Mouse (Mus musculus) forebrain, embryonic 12.5 days (tissue): ENCODE data around the gene P4ha2. TPM values are rescaled to one million over a fixed set of nuclear protein-coding genes. Genes with fewer than 3 reads are reported as not detected.
"Not testable (repeated sequence)": the region's sequence is repeated elsewhere in the genome, so short reads cannot be mapped to it uniquely, and the experiment has no call there.

ENCODE experiments used
- ATAC-seq: fragments of 200-750 bp; cut with Nextera tagmentation; 2 replicates; pipeline ENCODE4 v1.8.0; 2017; ENCODE audit warnings: moderate TSS enrichment; ENCODE audit not compliant: low FRiP score
- H3K27ac ChIP-seq: fragments of 300-500 bp; sonication (generic); 2 replicates; pipeline ENCODE4 v1.5.1; 2016; ENCODE audit warnings: mild to moderate bottlenecking
- H3K27me3 ChIP-seq: fragments of 300-500 bp; sonication (generic); 2 replicates; pipeline ENCODE4 v1.6.1; 2016; ENCODE audit warnings: mild to moderate bottlenecking
- H3K36me3 ChIP-seq: fragments of 300-500 bp; sonication (generic); replicated peaks from 2 replicates; pipeline ENCODE4 v1.6.1; 2016; ENCODE audit warnings: mild to moderate bottlenecking
- H3K4me1 ChIP-seq: fragments of 300-500 bp; sonication (generic); 2 replicates; pipeline ENCODE4 v1.6.1; 2016
- H3K4me2 ChIP-seq: fragments of 300-500 bp; sonication (generic); 2 replicates; pipeline ENCODE4 v1.6.1; 2016; ENCODE audit warnings: mild to moderate bottlenecking, moderate library complexity
- H3K4me3 ChIP-seq: fragments of 300-500 bp; sonication (generic); replicated peaks from 2 replicates; pipeline ENCODE4 v1.5.1; 2016; ENCODE audit warnings: mild to moderate bottlenecking
- H3K9ac ChIP-seq: fragments of 300-500 bp; sonication (generic); 2 replicates; pipeline ENCODE4 v1.6.1; 2016; ENCODE audit warnings: mild to moderate bottlenecking
- H3K9me3 ChIP-seq: fragments of 300-500 bp; sonication (generic); 2 replicates; pipeline ENCODE4 v1.6.1; 2016
- WGBS: fragments of 180-500 bp; shearing (Covaris S2); methylation state at CpG from one replicate; pipeline ENCODE4 v1.1.7; 2016; 5-methylcytosine and 5-hydroxymethylcytosine counted together
- polyA plus RNA-seq: library from polyadenylated mRNA; unstranded; fragments of >200 nt; fragmentation: Nextera tagmentation; extraction: Ambion mirVana; gene quantifications from 2 replicates; pipeline ENCODE4 v1.2.1, GENCODE M21; 2016

Gene P4ha2
- polyA plus RNA-seq, 1 experiment from 2014 or later = 12.7 TPM

DNA sequence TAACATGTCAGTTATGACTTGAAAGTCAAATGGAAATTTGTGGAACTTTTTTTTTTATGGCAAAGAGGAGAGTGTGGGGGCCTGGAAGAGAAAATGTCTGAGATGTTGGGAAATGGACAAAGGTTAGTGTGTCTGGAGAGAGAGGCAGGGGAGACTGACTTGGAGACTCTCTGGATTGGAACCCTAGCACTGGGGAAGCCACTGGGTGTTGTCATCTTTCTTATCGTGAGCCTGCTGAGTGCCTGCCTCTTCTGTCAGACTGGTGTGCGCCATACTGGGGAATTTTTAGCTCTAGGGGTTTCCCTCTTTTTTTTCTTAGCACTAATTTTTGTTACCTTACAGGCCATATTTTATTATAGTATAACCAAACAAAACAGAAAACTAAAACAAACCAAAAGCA is 27.5 kb downstream of the P4ha2 start:
- Histone ChIP-seq H3K27ac (no peak overlapping the region), H3K4me3 (no peak overlapping the region), H3K27me3 (no peaks in the 10 kb centered on the region), H3K9me3 (no peaks in the 10 kb centered on the region), H3K36me3 (no peaks in the 10 kb centered on the region), H3K4me2 (no peak overlapping the region), H3K4me1 (peaks cover 15% of the 10 kb centered on the region), H3K9ac (no peak overlapping the region)
- WGBS = 80% methylated on average over 2 of the region's 2 CpGs
- no peak for ATAC-seq

GRCm38 (mm10) chr11:54129955-54130354 is 30.1 kb downstream of the P4ha2 start:
- H3K27me3 ChIP-seq = no peaks in the 10 kb centered on the region
- H3K27ac ChIP-seq = no peak overlapping the region
- ATAC-seq = no peak
- peaks cover 11% of the 10 kb centered on the region for H3K4me1 ChIP-seq
- H3K36me3 ChIP-seq = no peaks in the 10 kb centered on the region
- H3K9ac ChIP-seq = no peak overlapping the region
- H3K4me3 ChIP-seq = no peak overlapping the region
- H3K4me2 ChIP-seq = no peak overlapping the region
- WGBS = 93% methylated on average over 8 of the region's 8 CpGs
- no peaks in the 10 kb centered on the region for H3K9me3 ChIP-seq

DNA sequence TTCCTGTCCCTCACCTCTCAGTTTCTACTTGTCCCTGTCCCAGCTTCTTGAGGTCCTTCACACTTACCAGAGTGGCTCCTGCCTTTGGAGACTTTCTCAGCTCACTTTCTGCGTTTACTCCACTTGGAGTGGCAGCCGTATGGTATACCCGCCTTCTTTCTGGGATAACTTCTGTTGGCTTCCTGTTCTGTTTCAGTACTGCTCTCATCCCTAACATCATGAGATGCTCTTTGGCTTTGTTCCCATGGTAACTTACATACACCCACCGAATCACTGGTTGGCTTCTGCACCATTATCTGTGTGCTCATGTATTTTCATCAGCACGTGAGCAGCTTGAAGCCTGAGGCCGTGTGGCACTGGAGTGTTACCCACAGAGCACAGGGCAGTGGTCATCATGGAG is 30.8 kb downstream of the P4ha2 start:
- Histone ChIP-seq H3K9me3 (no peaks in the 10 kb centered on the region), H3K9ac (no peak overlapping the region), H3K27ac (no peak overlapping the region), H3K36me3 (no peaks in the 10 kb centered on the region), H3K4me3 (no peak overlapping the region), H3K4me1 (peaks cover 11% of the 10 kb centered on the region), H3K4me2 (no peak overlapping the region), H3K27me3 (no peaks in the 10 kb centered on the region)
- ATAC-seq = no peak
- WGBS = 90% methylated on average over 6 of the region's 6 CpGs

DNA sequence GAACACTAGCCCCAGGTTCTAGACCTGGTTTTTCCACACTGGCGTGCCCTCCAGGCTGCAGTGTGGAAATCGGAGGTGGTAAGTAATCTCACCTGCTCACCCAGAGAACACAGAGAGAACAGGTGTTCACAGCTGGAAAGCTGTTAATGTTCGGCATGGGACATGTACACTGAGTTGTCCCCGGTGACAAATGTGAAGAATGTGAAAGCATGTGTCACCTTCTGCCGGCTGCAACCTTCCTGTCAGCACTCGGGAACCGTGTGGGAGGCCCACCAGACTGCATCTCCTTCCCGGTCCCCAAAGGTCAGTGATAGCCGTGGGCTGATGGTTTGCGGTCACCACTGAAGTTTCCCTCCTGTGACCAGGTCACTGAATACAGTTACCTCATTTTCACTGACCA is 32.4 kb downstream of the P4ha2 start:
- no peak overlapping the region for H3K27ac ChIP-seq
- no peaks in the 10 kb centered on the region for H3K9me3 ChIP-seq
- no peak overlapping the region for H3K4me2 ChIP-seq
- no peaks in the 10 kb centered on the region for H3K27me3 ChIP-seq
- no peak overlapping the region for H3K4me3 ChIP-seq
- no peak for ATAC-seq
- H3K36me3 ChIP-seq = no peaks in the 10 kb centered on the region
- no peaks in the 10 kb centered on the region for H3K4me1 ChIP-seq
- H3K9ac ChIP-seq = no peak overlapping the region
- WGBS = 89% methylated on average over 10 of the region's 10 CpGs

- Histone ChIP-seq H3K9ac (no peak overlapping the region), H3K27me3 (no peaks in the 10 kb centered on the region), H3K9me3 (no peaks in the 10 kb centered on the region), H3K27ac (no peak overlapping the region), H3K4me2 (no peak overlapping the region), H3K4me1 (no peaks in the 10 kb centered on the region), H3K36me3 (no peaks in the 10 kb centered on the region), H3K4me3 (no peak overlapping the region)
- no peak for ATAC-seq
- 72% methylated on average over 6 of the region's 6 CpGs for WGBS
These were observed 35.0 kb downstream of the P4ha2 start for GRCm38 (mm10) chr11:54134905-54135304.

- not testable (repeated sequence) for H3K27me3 ChIP-seq, H3K27ac ChIP-seq, H3K4me3 ChIP-seq, H3K4me2 ChIP-seq, ATAC-seq, H3K36me3 ChIP-seq, H3K4me1 ChIP-seq, H3K9ac ChIP-seq, H3K9me3 ChIP-seq
- WGBS = 35% methylated on average over 2 of the region's 2 CpGs
These were observed 40.3 kb downstream of the P4ha2 start for GRCm38 (mm10) chr11:54140159-54140558.

- no peak for ATAC-seq
- Histone ChIP-seq H3K27ac (no peak overlapping the region), H3K9me3 (no peaks in the 10 kb centered on the region), H3K4me3 (no peak overlapping the region), H3K9ac (no peak overlapping the region), H3K36me3 (no peaks in the 10 kb centered on the region), H3K27me3 (no peaks in the 10 kb centered on the region), H3K4me1 (0 out of 2 replicates have a peak, but pooled peaks cover 6% of the 10 kb centered on the region), H3K4me2 (no peak overlapping the region)
- 89% methylated on average over 7 of the region's 7 CpGs for WGBS
These were observed 41.5 kb downstream of the P4ha2 start for GRCm38 (mm10) chr11:54141200-54141971.

DNA sequence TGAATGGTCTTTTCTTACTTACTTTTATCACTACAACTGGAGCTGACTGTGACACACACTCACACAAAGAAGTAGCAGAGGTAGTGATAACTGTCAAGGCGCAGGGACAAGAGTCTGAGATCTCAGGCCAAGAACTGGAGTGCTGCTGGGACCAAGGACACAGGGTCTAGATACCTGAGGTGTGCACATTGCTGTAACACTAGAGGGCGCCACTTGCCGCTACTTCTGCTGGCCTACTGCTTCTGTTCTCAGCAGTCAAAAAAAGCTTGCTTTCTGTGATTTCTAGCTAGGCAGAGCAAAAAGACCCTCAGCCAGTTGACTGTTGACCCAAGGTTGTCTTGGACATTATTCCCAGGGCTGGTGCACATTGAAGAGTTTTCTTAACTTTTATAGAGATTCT is 45.0 kb downstream of the P4ha2 start:
- 26% methylated on average over 3 of the region's 3 CpGs for WGBS
- ATAC-seq = 0 out of 2 replicates have a peak, but pooled peaks have one; percentile 27
- Histone ChIP-seq H3K4me2 (no peak overlapping the region), H3K4me3 (no peak overlapping the region), H3K9ac (no peak overlapping the region), H3K4me1 (0 out of 2 replicates have a peak, but pooled peaks cover 7% of the 10 kb centered on the region), H3K27ac (no peak overlapping the region), H3K27me3 (no peaks in the 10 kb centered on the region), H3K36me3 (no peaks in the 10 kb centered on the region), H3K9me3 (no peaks in the 10 kb centered on the region)

- no peak overlapping the region for H3K27ac ChIP-seq
- no peak overlapping the region for H3K9ac ChIP-seq
- WGBS = 74% methylated on average over 6 of the region's 6 CpGs
- no peak overlapping the region for H3K4me3 ChIP-seq
- H3K9me3 ChIP-seq = no peaks in the 10 kb centered on the region
- H3K36me3 ChIP-seq = no peaks in the 10 kb centered on the region
- no peaks in the 10 kb centered on the region for H3K27me3 ChIP-seq
- H3K4me1 ChIP-seq = 0 out of 2 replicates have a peak, but pooled peaks cover 7% of the 10 kb centered on the region
- ATAC-seq = no peak
- no peak overlapping the region for H3K4me2 ChIP-seq
These were observed 46.1 kb downstream of the P4ha2 start for GRCm38 (mm10) chr11:54145990-54146389.

DNA sequence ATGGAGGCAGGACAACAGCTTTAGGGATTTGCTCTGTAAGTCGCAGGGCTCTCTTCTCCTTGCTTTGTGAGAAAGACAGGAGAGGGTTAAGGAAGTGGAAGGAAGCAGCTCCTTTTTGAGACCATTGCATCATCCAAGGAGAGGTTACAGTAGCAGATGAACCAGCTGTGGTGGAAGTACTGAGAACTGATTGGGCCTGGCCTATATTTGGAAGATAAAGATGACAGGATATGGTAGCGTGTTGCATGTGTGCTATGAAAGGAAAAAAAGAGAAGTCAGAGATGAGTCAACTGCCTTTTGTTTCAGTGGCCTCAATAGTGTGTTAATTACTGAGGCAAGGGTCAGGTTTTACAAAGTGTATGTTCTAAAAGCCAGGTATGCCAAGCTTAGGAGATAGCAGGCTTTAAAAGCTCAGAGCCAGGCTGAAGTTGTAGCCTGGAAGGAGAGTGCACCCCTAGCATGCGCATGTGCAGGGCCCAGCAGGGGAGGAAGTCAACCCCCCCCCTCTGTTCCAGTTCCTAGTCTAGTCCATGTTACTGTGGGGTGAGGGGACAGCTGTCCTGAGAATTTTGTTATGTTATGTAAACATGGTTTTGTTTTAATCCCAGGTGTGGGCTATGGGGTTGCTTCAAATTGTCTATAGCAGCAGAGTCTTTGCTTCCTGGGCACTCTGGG is 50.0 kb downstream of the P4ha2 start:
- Histone ChIP-seq H3K27ac (no peak overlapping the region), H3K9me3 (no peaks in the 10 kb centered on the region), H3K36me3 (no peaks in the 10 kb centered on the region), H3K4me2 (no peak overlapping the region), H3K27me3 (no peaks in the 10 kb centered on the region), H3K4me3 (no peak overlapping the region), H3K9ac (no peak overlapping the region), H3K4me1 (0 out of 2 replicates have a peak, but pooled peaks cover 7% of the 10 kb centered on the region)
- no peak for ATAC-seq
- WGBS = 87% methylated on average over 3 of the region's 3 CpGs

GRCm38 (mm10) chr11:54151141-54151540 is 51.2 kb downstream of the P4ha2 start:
- H3K27ac ChIP-seq = no peak overlapping the region
- H3K4me2 ChIP-seq = no peak overlapping the region
- no peak overlapping the region for H3K9ac ChIP-seq
- no peak overlapping the region for H3K4me3 ChIP-seq
- H3K4me1 ChIP-seq = 0 out of 2 replicates have a peak, but pooled peaks cover 3% of the 10 kb centered on the region
- no peak for ATAC-seq
- H3K36me3 ChIP-seq = no peaks in the 10 kb centered on the region
- H3K27me3 ChIP-seq = no peaks in the 10 kb centered on the region
- H3K9me3 ChIP-seq = no peaks in the 10 kb centered on the region
- WGBS = 72% methylated on average over 7 of the region's 7 CpGs

DNA sequence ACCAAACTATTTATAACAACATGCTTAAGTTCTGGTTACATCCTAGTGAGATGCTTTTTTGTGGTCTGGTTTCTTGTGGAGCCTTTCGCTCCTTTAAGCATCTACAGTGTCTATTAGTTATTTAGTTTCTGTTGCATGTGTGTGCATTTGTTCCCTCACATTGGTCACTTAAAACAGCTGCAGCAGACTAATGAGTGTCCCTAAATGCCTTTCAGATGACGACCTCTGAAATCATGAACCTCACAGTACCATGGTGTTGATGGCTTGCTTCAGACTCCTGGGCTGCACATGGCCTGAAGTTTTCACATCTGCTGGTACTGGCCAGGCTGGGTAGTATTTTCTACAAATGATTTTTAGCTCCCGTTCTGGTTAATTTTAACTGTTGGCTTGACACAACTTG is 53.1 kb downstream of the P4ha2 start:
- ATAC-seq = no peak
- Histone ChIP-seq H3K36me3 (no peaks in the 10 kb centered on the region), H3K9ac (no peak overlapping the region), H3K4me1 (no peaks in the 10 kb centered on the region), H3K27me3 (no peaks in the 10 kb centered on the region), H3K4me3 (no peak overlapping the region), H3K4me2 (no peak overlapping the region), H3K27ac (no peak overlapping the region), H3K9me3 (no peaks in the 10 kb centered on the region)
- WGBS = 93% methylated on average over 3 of the region's 3 CpGs

DNA sequence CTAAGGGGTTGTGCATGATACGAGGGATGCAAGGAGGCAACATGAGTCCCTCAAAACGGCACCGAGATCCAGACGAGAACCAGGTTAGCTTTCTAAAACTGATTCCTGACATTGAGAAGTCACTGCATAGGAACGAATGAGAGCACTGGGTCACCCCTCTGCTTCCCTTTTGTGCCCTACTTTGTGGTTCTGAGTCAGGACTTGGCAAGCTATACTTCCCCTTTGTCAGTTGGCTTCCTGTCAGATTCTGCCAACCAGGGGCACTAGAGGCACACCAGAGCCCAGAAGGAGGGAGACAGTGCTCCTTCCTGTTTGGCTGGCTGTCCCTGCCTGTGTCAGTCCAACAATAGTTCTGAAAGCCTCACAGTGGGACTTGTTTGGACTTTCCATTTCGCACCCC is 56.0 kb downstream of the P4ha2 start:
- no peaks in the 10 kb centered on the region for H3K27me3 ChIP-seq
- ATAC-seq = no peak
- H3K36me3 ChIP-seq = no peaks in the 10 kb centered on the region
- H3K27ac ChIP-seq = no peak overlapping the region
- H3K9me3 ChIP-seq = no peaks in the 10 kb centered on the region
- WGBS = 90% methylated on average over 6 of the region's 6 CpGs
- no peak overlapping the region for H3K4me3 ChIP-seq
- H3K4me1 ChIP-seq = no peaks in the 10 kb centered on the region
- H3K9ac ChIP-seq = no peak overlapping the region
- H3K4me2 ChIP-seq = no peak overlapping the region
